Mouse (Mus musculus) subcutaneous adipose tissue, adult 2 months (tissue): ENCODE results near the gene Krtap4-7. TPM values are rescaled to one million over a fixed set of nuclear protein-coding genes. Genes with fewer than 3 reads are reported as not detected.

Experiments used
- polyA plus RNA-seq: library from polyadenylated mRNA; depleted of rRNA; stranded (reverse); fragments of >200 nt; gene quantifications from 2 replicates; pipeline ENCODE4 v1.2.3, GENCODE M21; 2012; ENCODE audit warnings: low replicate concordance; rRNA removed

Krtap4-7 gene
- polyA plus RNA-seq, result not detected in 2 replicates

DNA sequence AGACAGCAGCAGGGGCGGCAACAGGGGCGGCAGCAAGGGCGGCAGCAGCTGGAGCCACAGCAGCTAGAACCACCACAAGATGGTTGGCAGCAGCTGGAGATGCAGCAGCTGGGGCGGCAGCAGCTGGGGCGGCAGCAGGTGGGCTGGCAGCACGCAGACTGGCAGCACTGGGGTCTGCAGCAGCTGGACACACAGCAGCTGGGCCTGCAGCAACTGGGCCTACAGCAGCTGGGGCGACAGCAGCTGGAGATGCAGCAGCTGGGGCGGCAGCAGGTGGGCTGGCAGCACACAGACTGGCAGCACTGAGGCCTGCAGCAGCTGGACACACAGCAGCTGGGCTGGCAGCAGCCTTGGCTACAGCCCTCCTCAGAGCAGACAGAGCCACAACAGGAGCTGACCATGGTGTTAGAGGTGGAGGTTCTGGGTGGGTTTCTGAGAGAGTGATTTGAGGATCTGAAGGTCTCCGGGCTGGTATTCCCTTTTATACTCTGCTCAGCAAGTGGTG, at the start of gene Krtap4-7:
TSS of gene Krtap4-7 (minus strand) at position 455 of the 505 bp plus-strand sequence.

DNA sequence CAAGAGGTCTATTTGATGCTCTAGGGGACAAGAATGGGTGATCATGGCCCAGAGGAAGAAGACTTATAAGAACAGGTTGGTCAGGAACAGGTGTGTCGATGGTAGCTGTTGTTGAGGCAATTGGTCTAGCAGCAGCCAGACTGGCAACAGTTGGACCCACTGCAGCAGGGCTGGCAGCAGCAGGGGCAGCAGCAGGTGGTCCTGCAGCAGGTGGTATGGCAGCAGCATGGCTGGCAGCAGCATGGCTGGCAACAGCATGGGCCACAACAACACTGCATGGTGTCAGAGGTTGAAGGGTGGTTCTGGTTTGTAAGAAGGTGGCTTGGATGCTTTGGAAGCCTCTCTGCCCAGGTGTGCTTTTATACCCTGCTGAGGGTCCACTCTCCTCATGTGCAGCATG, 46.6 kb upstream of the Krtap4-7 start, which contains the start of gene Gm14190:
TSS of gene Gm14190 (minus strand) at position 278 of the 400 bp plus-strand sequence.

GRCm38 (mm10) chr11:99665860-99666259, 22.0 kb upstream of the Krtap4-7 start, which contains the start of gene Krtap4-6:
Krtap4-6 (minus strand) TSS chr11:99665960.

DNA sequence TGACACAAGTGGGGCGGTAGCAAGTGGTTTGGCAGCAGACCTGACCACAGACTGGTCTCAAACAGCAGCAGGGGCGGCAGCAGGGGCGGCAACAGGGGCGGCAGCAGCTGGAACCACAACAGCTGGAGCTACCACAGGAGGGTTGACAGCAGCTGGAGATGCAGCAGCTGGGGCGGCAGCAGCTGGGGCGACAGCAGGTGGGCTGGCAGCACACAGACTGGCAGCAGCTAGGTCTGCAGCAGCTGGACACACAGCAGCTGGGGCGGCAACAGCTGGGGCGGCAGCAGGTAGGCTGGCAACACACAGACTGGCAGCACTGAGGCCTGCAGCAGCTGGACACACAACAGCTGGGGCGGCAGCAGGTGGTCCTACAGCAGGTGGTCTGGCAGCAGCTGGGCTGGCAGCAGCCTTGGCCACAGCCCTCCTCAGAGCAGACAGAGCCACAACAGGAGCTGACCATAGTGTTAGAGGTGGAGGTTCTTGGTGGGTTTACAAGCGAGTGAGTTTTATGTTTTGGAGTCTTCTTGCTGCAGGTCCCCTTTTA, 14.7 kb upstream of the Krtap4-7 start, which contains the start of gene Gm11563:
TSS of gene Gm11563 (minus strand) at position 494 of the 544 bp plus-strand sequence.

DNA sequence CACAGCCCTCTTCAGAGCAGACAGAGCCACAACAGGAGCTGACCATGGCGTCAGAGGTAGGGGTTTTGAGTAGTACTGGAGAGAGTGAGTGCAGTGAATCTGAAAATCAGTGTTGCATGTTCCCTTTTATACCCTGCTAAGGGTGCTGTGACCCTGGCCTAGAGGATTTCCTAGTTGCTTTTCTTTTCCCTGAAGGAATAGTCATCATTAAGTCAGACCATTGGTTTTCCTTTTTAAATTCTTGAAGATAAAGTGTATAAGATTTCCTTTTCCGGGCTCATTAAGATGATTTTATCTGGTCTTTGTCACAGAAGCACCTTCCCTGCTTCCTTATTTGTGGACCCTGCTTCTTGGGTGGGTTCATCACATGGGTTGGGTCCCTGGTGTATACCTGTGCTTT, 6.2 kb upstream of the Krtap4-7 start, which contains the start of gene Gm11555:
TSS of gene Gm11555 (minus strand) at position 101 of the 400 bp plus-strand sequence.

GRCm38 (mm10) chr11:99634653-99635134, 9.2 kb downstream of the Krtap4-7 start, which contains the start of gene Krtap4-2:
Krtap4-2 (minus strand) TSS chr11:99635084.

DNA sequence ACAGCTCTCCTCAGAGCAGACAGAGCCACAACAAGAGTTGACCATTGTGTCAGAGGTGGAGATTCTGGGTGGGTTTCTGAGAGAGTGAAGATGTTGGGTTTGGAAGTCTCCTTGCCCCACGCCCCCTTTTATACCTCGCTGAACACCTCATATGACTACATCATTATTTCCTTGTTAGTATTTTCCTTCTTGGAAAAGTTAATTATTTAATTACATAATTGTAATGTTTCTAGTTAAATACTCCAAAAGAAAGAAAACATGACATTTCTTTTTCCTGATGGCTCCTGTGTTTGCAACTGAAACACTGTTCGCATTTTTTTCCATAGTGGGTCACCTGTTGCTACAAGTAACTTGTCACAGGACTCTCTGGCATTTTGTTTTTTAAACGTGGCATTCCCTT, 15.8 kb downstream of the Krtap4-7 start, which contains the start of gene Krtap4-1:
TSS of gene Krtap4-1 (minus strand) at position 101 of the 400 bp plus-strand sequence.

DNA sequence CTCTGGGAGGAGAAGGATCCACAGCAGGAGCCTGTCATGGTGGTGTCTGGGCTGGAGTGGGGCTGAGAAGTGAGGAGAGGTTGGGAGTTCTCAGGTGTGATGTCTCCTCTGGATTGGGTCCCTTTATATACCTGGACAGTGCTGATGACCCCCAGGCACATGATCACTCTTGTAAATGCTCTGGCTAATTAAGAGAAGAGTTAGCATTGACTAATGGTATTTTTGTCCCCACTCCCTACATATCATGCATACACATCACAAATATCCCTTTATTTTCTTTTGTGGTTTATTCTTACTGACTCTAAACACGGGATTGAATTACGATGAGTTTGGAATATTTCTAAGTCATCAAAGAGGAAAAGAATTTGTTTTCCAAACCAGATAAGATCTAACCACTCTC, 23.6 kb downstream of the Krtap4-7 start, which contains the start of gene Gm11562:
TSS of gene Gm11562 (minus strand) at position 101 of the 400 bp plus-strand sequence.

DNA sequence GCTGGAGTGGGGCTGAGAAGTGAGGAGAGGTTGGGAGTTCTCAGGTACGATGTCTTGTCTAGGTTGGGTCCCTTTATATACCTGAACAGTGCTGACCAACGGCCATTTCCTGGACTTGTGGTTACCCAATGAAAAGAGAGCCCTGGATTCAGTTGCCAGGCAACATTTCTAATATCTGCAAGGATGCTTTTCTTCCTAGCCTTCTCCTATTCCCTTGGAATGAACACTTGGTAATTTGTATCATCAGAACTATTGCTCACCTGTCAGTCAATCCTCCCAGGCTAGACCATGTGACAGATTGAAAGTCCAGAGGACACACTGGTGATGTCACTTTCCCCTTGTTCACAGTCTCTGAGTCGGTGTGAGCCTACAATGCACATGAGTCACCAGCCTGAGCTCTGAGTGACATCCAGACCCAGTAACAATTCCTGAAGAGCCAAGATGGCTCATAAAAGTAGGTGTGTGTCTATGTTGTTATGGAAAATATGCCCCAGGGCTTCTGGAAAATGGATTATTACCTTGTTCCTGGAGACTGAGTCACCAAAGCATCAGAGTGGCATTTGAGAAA, 29.0 kb downstream of the Krtap4-7 start, which contains the start of gene Krtap2-4:
TSS of gene Krtap2-4 (minus strand) at position 51 of the 568 bp plus-strand sequence.

GRCm38 (mm10) chr11:99610089-99610488, 33.8 kb downstream of the Krtap4-7 start, which contains the start of gene Gm11937:
Gm11937 (minus strand) TSS chr11:99610189.

DNA sequence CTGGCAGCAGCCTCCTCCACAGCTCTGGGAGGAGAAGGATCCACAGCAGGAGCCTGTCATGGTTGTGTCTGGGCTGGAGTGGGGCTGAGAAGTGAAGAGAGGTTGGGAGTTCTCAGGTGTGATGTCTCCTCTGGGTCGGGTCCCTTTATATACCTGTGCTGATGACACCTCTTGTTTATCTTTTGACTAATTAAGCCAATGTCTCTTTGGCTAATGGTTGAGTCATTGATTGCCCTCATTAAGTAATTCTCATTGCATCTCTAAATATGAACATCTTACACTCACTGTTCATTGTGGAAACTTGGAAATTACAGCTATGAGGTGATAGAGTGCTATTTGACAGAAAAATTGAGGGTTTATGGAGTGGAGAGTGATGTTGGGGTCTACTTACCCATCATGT, 40.7 kb downstream of the Krtap4-7 start, which contains the start of gene Gm11938:
TSS of gene Gm11938 (minus strand) at position 101 of the 400 bp plus-strand sequence.

DNA sequence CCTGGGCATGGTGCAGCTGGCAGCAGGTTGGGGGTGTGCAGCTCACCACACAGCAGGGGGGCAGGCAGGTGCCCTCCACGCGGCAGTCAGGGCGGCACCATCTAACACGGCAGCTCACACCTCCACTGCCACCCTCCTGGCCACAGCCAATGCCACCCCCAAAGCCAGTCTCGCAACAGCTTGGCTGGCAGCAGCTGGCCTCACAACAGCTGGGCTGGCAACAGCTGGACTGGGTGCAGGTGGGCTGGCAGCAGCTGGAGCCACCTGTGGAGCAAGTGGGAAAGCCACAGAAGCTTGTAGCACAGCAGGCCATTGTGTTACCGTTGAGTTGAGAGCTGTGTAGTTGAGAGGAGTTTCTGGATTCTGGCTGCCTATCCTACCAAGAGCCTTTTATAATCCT, 46.1 kb downstream of the Krtap4-7 start, which contains the start of gene Krtap9-3:
TSS of gene Krtap9-3 (minus strand) at position 364 of the 400 bp plus-strand sequence.

Other genes starting within 250 kb of the Krtap4-7 start
- 0.48 TPM in 1 of 2 replicates, not detected in the other for gene Krt12, start 221.8 kb downstream of the Krtap4-7 start, polyA plus RNA-seq
- gene Krt20, start 205.9 kb downstream of the Krtap4-7 start, polyA plus RNA-seq, result 0.21 and 0.69 TPM in 2 replicates
- gene Krt23, start 151.0 kb downstream of the Krtap4-7 start, polyA plus RNA-seq, result 7.2 TPM in 1 of 2 replicates, not detected in the other
- gene Krt39, start 122.8 kb downstream of the Krtap4-7 start, polyA plus RNA-seq, result 0.33 TPM in 1 of 2 replicates, not detected in the other
- gene Krt40, start 100.9 kb downstream of the Krtap4-7 start, polyA plus RNA-seq, result not detected in 2 replicates
- gene Krtap3-3, start 93.2 kb downstream of the Krtap4-7 start, polyA plus RNA-seq, result not detected in 2 replicates
- gene Krtap3-2, start 87.2 kb downstream of the Krtap4-7 start, polyA plus RNA-seq, result not detected in 2 replicates
- gene Gm11939, start 84.6 kb downstream of the Krtap4-7 start, polyA plus RNA-seq, result not detected in 2 replicates
- gene Krtap3-1, start 77.5 kb downstream of the Krtap4-7 start, polyA plus RNA-seq, result not detected in 2 replicates
- not detected in 2 replicates for gene Krtap1-5, start 63.1 kb downstream of the Krtap4-7 start, polyA plus RNA-seq
- not detected in 2 replicates for gene Krtap1-4, start 60.4 kb downstream of the Krtap4-7 start, polyA plus RNA-seq
- not detected in 2 replicates for gene Krtap1-3, start 52.8 kb downstream of the Krtap4-7 start, polyA plus RNA-seq
- gene Krtap9-3, start 46.0 kb downstream of the Krtap4-7 start, polyA plus RNA-seq, result not detected in 2 replicates
- gene Gm11938, start 40.8 kb downstream of the Krtap4-7 start, polyA plus RNA-seq, result not detected in 2 replicates
- gene Gm11937, start 33.9 kb downstream of the Krtap4-7 start, polyA plus RNA-seq, result not detected in 2 replicates
- gene Krtap2-4, start 29.2 kb downstream of the Krtap4-7 start, polyA plus RNA-seq, result not detected in 2 replicates
- not detected in 2 replicates for gene Gm11562, start 23.7 kb downstream of the Krtap4-7 start, polyA plus RNA-seq
- gene Krtap4-1, start 15.9 kb downstream of the Krtap4-7 start, polyA plus RNA-seq, result not detected in 2 replicates
- gene Krtap4-2, start 9.0 kb downstream of the Krtap4-7 start, polyA plus RNA-seq, result not detected in 2 replicates
- gene Gm11555, start 6.1 kb upstream of the Krtap4-7 start, polyA plus RNA-seq, result not detected in 2 replicates
- gene Gm11563, start 14.9 kb upstream of the Krtap4-7 start, polyA plus RNA-seq, result not detected in 2 replicates
- not detected in 2 replicates for gene Krtap4-6, start 21.9 kb upstream of the Krtap4-7 start, polyA plus RNA-seq
- not detected in 2 replicates for gene Gm14190, start 46.7 kb upstream of the Krtap4-7 start, polyA plus RNA-seq
- gene Gm14180, start 90.2 kb upstream of the Krtap4-7 start, polyA plus RNA-seq, result not detected in 2 replicates
- gene Gm11595, start 128.8 kb upstream of the Krtap4-7 start, polyA plus RNA-seq, result not detected in 2 replicates
- gene Krtap4-8, start 136.6 kb upstream of the Krtap4-7 start, polyA plus RNA-seq, result not detected in 2 replicates
- gene Krtap4-9, start 141.1 kb upstream of the Krtap4-7 start, polyA plus RNA-seq, result not detected in 2 replicates
- not detected in 2 replicates for gene Gm11596, start 149.4 kb upstream of the Krtap4-7 start, polyA plus RNA-seq
- not detected in 2 replicates for gene Gm11569, start 154.8 kb upstream of the Krtap4-7 start, polyA plus RNA-seq
- not detected in 2 replicates for gene Gm11554, start 160.4 kb upstream of the Krtap4-7 start, polyA plus RNA-seq
- gene Krtap4-13, start 165.8 kb upstream of the Krtap4-7 start, polyA plus RNA-seq, result not detected in 2 replicates
- not detected in 2 replicates for gene Gm11564, start 171.6 kb upstream of the Krtap4-7 start, polyA plus RNA-seq
- not detected in 2 replicates for gene 2300003K06Rik, start 194.0 kb upstream of the Krtap4-7 start, polyA plus RNA-seq
- gene Krtap4-16, start 207.5 kb upstream of the Krtap4-7 start, polyA plus RNA-seq, result not detected in 2 replicates
- not detected in 2 replicates for gene Gm11568, start 213.8 kb upstream of the Krtap4-7 start, polyA plus RNA-seq
- not detected in 2 replicates for gene Gm11559, start 220.4 kb upstream of the Krtap4-7 start, polyA plus RNA-seq
- gene Krtap9-1, start 229.3 kb upstream of the Krtap4-7 start, polyA plus RNA-seq, result not detected in 2 replicates
- gene Gm11567, start 235.1 kb upstream of the Krtap4-7 start, polyA plus RNA-seq, result not detected in 2 replicates